Mouse (Mus musculus): ENCODE data around the gene Entpd5. TPM values are rescaled to one million over a fixed set of nuclear protein-coding genes. Genes with fewer than 3 reads are reported as not detected.
A peak's percentile ranks its signal among the peaks of the same experiment; 100 is the strongest.

Gene Entpd5
- polyA plus RNA-seq, 1 experiment, result 12.7 TPM

GRCm38 (mm10) chr12:84399135-84399534 lies 9.7 kb downstream of the Entpd5 start:
- H3K4me3 ChIP-seq (ENCODE audit: control insufficient read depth, low read depth, low read length), result no peak overlapping the region
- no peaks in the 10 kb centered on the region for H3K4me1 ChIP-seq (ENCODE audit: control insufficient read depth, insufficient read depth, low read length)
- H3K27ac ChIP-seq (ENCODE audit: control insufficient read depth, insufficient read depth, low read depth, low read length), result no peak overlapping the region; the same call in 1 of the 2 replicates
- no peaks in the 10 kb centered on the region for H3K27me3 ChIP-seq (ENCODE audit: control insufficient read depth, insufficient read depth, low read length)
- no peaks in the 10 kb centered on the region for H3K36me3 ChIP-seq (ENCODE audit: control insufficient read depth, insufficient read depth, low read length)
- TF ChIP-seq POLR2A (IDR thresholded peaks at IDR 0.05; ENCODE audit: control insufficient read depth, low read depth, low read length) (no peak), CTCF (IDR thresholded peaks at IDR 0.05; ENCODE audit: control insufficient read depth, insufficient read depth, insufficient replicate concordance, low read depth, low read length) (no peak)

- Histone ChIP-seq H3K4me3 (ENCODE audit: control insufficient read depth, low read depth, low read length) (no peak overlapping the region), H3K36me3 (ENCODE audit: control insufficient read depth, insufficient read depth, low read length) (no peaks in the 10 kb centered on the region; the same call in 1 of the 2 replicates), H3K27me3 (ENCODE audit: control insufficient read depth, insufficient read depth, low read length) (no peaks in the 10 kb centered on the region), H3K4me1 (ENCODE audit: control insufficient read depth, insufficient read depth, low read length) (no peaks in the 10 kb centered on the region), H3K27ac (ENCODE audit: control insufficient read depth, insufficient read depth, low read depth, low read length) (peak overlapping the region; percentile 2; the same call in 1 of the 2 replicates)
- TF ChIP-seq CTCF (IDR thresholded peaks at IDR 0.05; ENCODE audit: control insufficient read depth, insufficient read depth, insufficient replicate concordance, low read depth, low read length) (no peak), POLR2A (IDR thresholded peaks at IDR 0.05; ENCODE audit: control insufficient read depth, low read depth, low read length) (no peak)
Observed at GRCm38 (mm10) chr12:84398629-84399028, 10.2 kb downstream of the Entpd5 start.

GRCm38 (mm10) chr12:84397685-84398084 lies 11.1 kb downstream of the Entpd5 start:
- Histone ChIP-seq H3K27ac (ENCODE audit: control insufficient read depth, insufficient read depth, low read depth, low read length) (no peak overlapping the region), H3K36me3 (ENCODE audit: control insufficient read depth, insufficient read depth, low read length) (no peaks in the 10 kb centered on the region; the same call in 1 of the 2 replicates)
- TF ChIP-seq POLR2A (IDR thresholded peaks at IDR 0.05; ENCODE audit: control insufficient read depth, low read depth, low read length) (no peak), CTCF (IDR thresholded peaks at IDR 0.05; ENCODE audit: control insufficient read depth, insufficient read depth, insufficient replicate concordance, low read depth, low read length) (no peak)

GRCm38 (mm10) chr12:84396947-84397679 lies 11.7 kb downstream of the Entpd5 start:
- TF ChIP-seq CTCF (IDR thresholded peaks at IDR 0.05; ENCODE audit: control insufficient read depth, insufficient read depth, insufficient replicate concordance, low read depth, low read length), result no peak
- TF ChIP-seq POLR2A (IDR thresholded peaks at IDR 0.05; ENCODE audit: control insufficient read depth, low read depth, low read length), result no peak
- H3K36me3 ChIP-seq (ENCODE audit: control insufficient read depth, insufficient read depth, low read length), result no peaks in the 10 kb centered on the region; the same call in 1 of the 2 replicates
- H3K27ac ChIP-seq (ENCODE audit: control insufficient read depth, insufficient read depth, low read depth, low read length), result no peak overlapping the region
- no peaks in the 10 kb centered on the region for H3K27me3 ChIP-seq (ENCODE audit: control insufficient read depth, insufficient read depth, low read length)
- no peak overlapping the region for H3K4me3 ChIP-seq (ENCODE audit: control insufficient read depth, low read depth, low read length)
- no peaks in the 10 kb centered on the region for H3K4me1 ChIP-seq (ENCODE audit: control insufficient read depth, insufficient read depth, low read length)

More at GRCm38 (mm10) chr12:84397685-84398084, 11.1 kb downstream of the Entpd5 start:
- no peak overlapping the region for H3K4me3 ChIP-seq (ENCODE audit: control insufficient read depth, low read depth, low read length)
- no peaks in the 10 kb centered on the region for H3K27me3 ChIP-seq (ENCODE audit: control insufficient read depth, insufficient read depth, low read length)
- no peaks in the 10 kb centered on the region for H3K4me1 ChIP-seq (ENCODE audit: control insufficient read depth, insufficient read depth, low read length)

- no peaks in the 10 kb centered on the region for H3K4me1 ChIP-seq (ENCODE audit: control insufficient read depth, insufficient read depth, low read length)
- no peaks in the 10 kb centered on the region for H3K27me3 ChIP-seq (ENCODE audit: control insufficient read depth, insufficient read depth, low read length)
- no peak overlapping the region for H3K27ac ChIP-seq (ENCODE audit: control insufficient read depth, insufficient read depth, low read depth, low read length)
- H3K4me3 ChIP-seq (ENCODE audit: control insufficient read depth, low read depth, low read length), result no peak overlapping the region
- TF ChIP-seq POLR2A (IDR thresholded peaks at IDR 0.05; ENCODE audit: control insufficient read depth, low read depth, low read length), result no peak
- no peak for TF ChIP-seq CTCF (IDR thresholded peaks at IDR 0.05; ENCODE audit: control insufficient read depth, insufficient read depth, insufficient replicate concordance, low read depth, low read length)
- H3K36me3 ChIP-seq (ENCODE audit: control insufficient read depth, insufficient read depth, low read length), result no peaks in the 10 kb centered on the region; the same call in 1 of the 2 replicates
Observed at GRCm38 (mm10) chr12:84393847-84394246, 15.0 kb downstream of the Entpd5 start.

GRCm38 (mm10) chr12:84392681-84393080 lies 16.1 kb downstream of the Entpd5 start:
- Histone ChIP-seq H3K36me3 (ENCODE audit: control insufficient read depth, insufficient read depth, low read length) (no peaks in the 10 kb centered on the region; the same call in 1 of the 2 replicates), H3K27me3 (ENCODE audit: control insufficient read depth, insufficient read depth, low read length) (no peaks in the 10 kb centered on the region), H3K4me3 (ENCODE audit: control insufficient read depth, low read depth, low read length) (no peak overlapping the region), H3K4me1 (ENCODE audit: control insufficient read depth, insufficient read depth, low read length) (no peaks in the 10 kb centered on the region), H3K27ac (ENCODE audit: control insufficient read depth, insufficient read depth, low read depth, low read length) (no peak overlapping the region)
- TF ChIP-seq CTCF (IDR thresholded peaks at IDR 0.05; ENCODE audit: control insufficient read depth, insufficient read depth, insufficient replicate concordance, low read depth, low read length), result no peak
- TF ChIP-seq POLR2A (IDR thresholded peaks at IDR 0.05; ENCODE audit: control insufficient read depth, low read depth, low read length), result no peak

- TF ChIP-seq CTCF (IDR thresholded peaks at IDR 0.05; ENCODE audit: control insufficient read depth, insufficient read depth, insufficient replicate concordance, low read depth, low read length) (no peak), POLR2A (IDR thresholded peaks at IDR 0.05; ENCODE audit: control insufficient read depth, low read depth, low read length) (no peak)
- no peak overlapping the region for H3K27ac ChIP-seq (ENCODE audit: control insufficient read depth, insufficient read depth, low read depth, low read length)
- H3K27me3 ChIP-seq (ENCODE audit: control insufficient read depth, insufficient read depth, low read length), result no peaks in the 10 kb centered on the region
- H3K36me3 ChIP-seq (ENCODE audit: control insufficient read depth, insufficient read depth, low read length), result no peaks in the 10 kb centered on the region; the same call in 1 of the 2 replicates
- H3K4me1 ChIP-seq (ENCODE audit: control insufficient read depth, insufficient read depth, low read length), result no peaks in the 10 kb centered on the region
- no peak overlapping the region for H3K4me3 ChIP-seq (ENCODE audit: control insufficient read depth, low read depth, low read length)
Observed at GRCm38 (mm10) chr12:84390336-84390735, 18.5 kb downstream of the Entpd5 start.

All from testis, adult 2 months (tissue).